Mouse (Mus musculus): ENCODE results near the gene Pvr. TPM values are rescaled to one million over a fixed set of nuclear protein-coding genes. Genes with fewer than 3 reads are reported as not detected.

The Pvr gene
- polyA plus RNA-seq, 1 experiment: 0.34 TPM

- no peak overlapping the region for H3K4me3 ChIP-seq (replicated peaks)
- no peaks in the 10 kb centered on the region for H3K36me3 ChIP-seq (replicated peaks; ENCODE audit: low read length)
- peaks cover 56% of the 10 kb centered on the region for H3K27me3 ChIP-seq (replicated peaks)
- H3K9me3 ChIP-seq: no peaks in the 10 kb centered on the region
- no peak for TF ChIP-seq FLI1 (IDR thresholded peaks at IDR 0.05; ENCODE audit: low read length)
- TF ChIP-seq GATA1 (IDR thresholded peaks at IDR 0.05; ENCODE audit: borderline replicate concordance, low read length): no peak
- peaks cover 27% of the 10 kb centered on the region for H3K4me1 ChIP-seq
Measured at GRCm38 (mm10) chr7:19859740-19860139, 61.2 kb downstream of the Pvr start.

DNA sequence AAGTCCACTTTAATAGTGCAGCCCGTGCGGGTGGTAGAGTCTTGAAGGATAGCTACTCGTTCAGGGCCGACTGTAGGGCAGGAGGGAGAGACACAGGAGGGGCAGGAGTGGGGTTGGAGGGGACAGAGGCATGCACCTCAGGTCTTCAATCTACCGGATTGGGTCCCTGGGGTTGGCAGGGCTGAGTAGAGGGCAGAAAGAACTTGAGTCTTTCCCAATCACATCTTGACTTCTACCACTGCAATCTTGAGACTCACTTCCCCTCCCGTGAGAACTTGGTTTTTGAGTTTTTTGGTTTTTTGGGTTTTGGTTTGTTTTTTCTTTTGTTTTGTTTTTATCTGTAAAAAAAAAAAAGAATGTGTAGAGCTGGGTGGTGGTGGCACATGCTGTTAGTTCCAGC, 64.7 kb downstream of the Pvr start:
- Histone ChIP-seq H3K9me3 (no peaks in the 10 kb centered on the region), H3K36me3 (replicated peaks; ENCODE audit: low read length) (no peaks in the 10 kb centered on the region), H3K4me3 (replicated peaks) (no peak overlapping the region), H3K4me1 (peaks cover 27% of the 10 kb centered on the region), H3K27me3 (replicated peaks) (peaks cover 77% of the 10 kb centered on the region)
- TF ChIP-seq FLI1 (IDR thresholded peaks at IDR 0.05; ENCODE audit: low read length) (no peak), GATA1 (IDR thresholded peaks at IDR 0.05; ENCODE audit: borderline replicate concordance, low read length) (no peak)

DNA sequence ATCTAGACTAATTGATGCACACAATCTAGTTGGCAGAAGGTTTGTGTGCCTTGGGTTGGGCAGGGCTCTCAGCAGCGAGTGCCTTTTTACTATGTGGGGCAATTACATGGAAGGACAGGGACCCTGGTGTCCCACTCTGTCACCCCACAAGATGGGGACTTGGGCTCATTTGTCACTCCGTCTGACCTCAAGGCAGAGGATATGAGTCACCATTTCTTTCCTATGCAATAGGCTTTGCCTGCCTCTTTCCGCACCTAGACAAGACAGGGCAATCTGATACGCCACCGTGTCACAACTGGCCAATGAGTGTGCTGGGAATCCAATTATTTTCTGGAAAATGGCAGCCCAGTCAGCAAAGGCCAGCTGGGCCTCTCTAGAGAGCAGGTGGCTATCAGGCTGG, 65.3 kb downstream of the Pvr start:
- H3K4me1 ChIP-seq: peaks cover 27% of the 10 kb centered on the region
- H3K4me3 ChIP-seq (replicated peaks): no peak overlapping the region
- H3K36me3 ChIP-seq (replicated peaks; ENCODE audit: low read length): no peaks in the 10 kb centered on the region
- peaks cover 78% of the 10 kb centered on the region for H3K27me3 ChIP-seq (replicated peaks)
- no peaks in the 10 kb centered on the region for H3K9me3 ChIP-seq
- TF ChIP-seq GATA1 (IDR thresholded peaks at IDR 0.05; ENCODE audit: borderline replicate concordance, low read length) (no peak), FLI1 (IDR thresholded peaks at IDR 0.05; ENCODE audit: low read length) (no peak)

Other genes starting within 250 kb of the Pvr start
- 114 TPM in 1 of 2 replicates, not detected in the other for gene Apoc2, start 243.2 kb downstream of the Pvr start, polyA plus RNA-seq (2012; ENCODE audit: insufficient read depth, low replicate concordance)
- gene Gm44805, start 239.7 kb downstream of the Pvr start, polyA plus RNA-seq (2012; ENCODE audit: insufficient read depth, low replicate concordance): not detected in 2 replicates
- gene Apoc4, start 239.7 kb downstream of the Pvr start, polyA plus RNA-seq (2012; ENCODE audit: insufficient read depth, low replicate concordance): 7.1 and 10.7 TPM in 2 replicates
- 31.2 and 454 TPM in 2 replicates for gene Apoc1, start 228.5 kb downstream of the Pvr start, polyA plus RNA-seq (2012; ENCODE audit: insufficient read depth, low replicate concordance)
- 302 and 6,452 TPM in 2 replicates for gene Apoe, start 222.0 kb downstream of the Pvr start, polyA plus RNA-seq (2012; ENCODE audit: insufficient read depth, low replicate concordance)
- 129 and 184 TPM in 2 replicates for gene Tomm40, start 205.7 kb downstream of the Pvr start, polyA plus RNA-seq (2012; ENCODE audit: insufficient read depth, low replicate concordance)
- gene Nectin2, start 170.7 kb downstream of the Pvr start, polyA plus RNA-seq (2012; ENCODE audit: insufficient read depth, low replicate concordance): 4.0 and 6.8 TPM in 2 replicates
- gene Bcam, start 150.1 kb downstream of the Pvr start, polyA plus RNA-seq (2012; ENCODE audit: insufficient read depth, low replicate concordance): 0.58 and 1.6 TPM in 2 replicates
- gene Cblc, start 124.4 kb downstream of the Pvr start, polyA plus RNA-seq (2012; ENCODE audit: insufficient read depth, low replicate concordance): not detected in 2 replicates
- gene Bcl3, start 98.4 kb downstream of the Pvr start, polyA plus RNA-seq (2012; ENCODE audit: insufficient read depth, low replicate concordance): 183 and 210 TPM in 2 replicates
- 0.12 TPM in 1 of 2 replicates, not detected in the other for gene Gm19345, start 69.2 kb downstream of the Pvr start, polyA plus RNA-seq (2012; ENCODE audit: insufficient read depth, low replicate concordance)
- 2.0 and 6.1 TPM in 2 replicates for gene Ceacam16, start 59.9 kb downstream of the Pvr start, polyA plus RNA-seq (2012; ENCODE audit: insufficient read depth, low replicate concordance)
- gene Ceacam19, start 33.2 kb downstream of the Pvr start, polyA plus RNA-seq (2012; ENCODE audit: insufficient read depth, low replicate concordance): not detected in 2 replicates
- gene Igsf23, start 29.6 kb upstream of the Pvr start, polyA plus RNA-seq (2012; ENCODE audit: insufficient read depth, low replicate concordance): not detected in 2 replicates
- not detected in 2 replicates for gene Ceacam20, start 44.3 kb upstream of the Pvr start, polyA plus RNA-seq (2012; ENCODE audit: insufficient read depth, low replicate concordance)
- gene Nlrp9b, start 70.3 kb upstream of the Pvr start, polyA plus RNA-seq (2012; ENCODE audit: insufficient read depth, low replicate concordance): not detected in 2 replicates
- gene Vmn1r91, start 178.5 kb upstream of the Pvr start, polyA plus RNA-seq (2012; ENCODE audit: insufficient read depth, low replicate concordance): not detected in 2 replicates
- not detected in 2 replicates for gene Gm16442, start 201.4 kb upstream of the Pvr start, polyA plus RNA-seq (2012; ENCODE audit: insufficient read depth, low replicate concordance)
- not detected in 2 replicates for gene Vmn1r93, start 217.9 kb upstream of the Pvr start, polyA plus RNA-seq (2012; ENCODE audit: insufficient read depth, low replicate concordance)
- not detected in 2 replicates for gene Vmn1r94, start 247.2 kb upstream of the Pvr start, polyA plus RNA-seq (2012; ENCODE audit: insufficient read depth, low replicate concordance)

Measured in megakaryocyte, embryonic 14.5 days (primary cell).